Mouse (Mus musculus) gastrocnemius, postnatal 4 days (tissue): ENCODE data around the gene Adcy9. TPM values are rescaled to one million over a fixed set of nuclear protein-coding genes. Genes with fewer than 3 reads are reported as not detected.
A peak's percentile ranks its signal among the peaks of the same experiment; 100 is the strongest.
"Not testable (repeated sequence)": the region's sequence is repeated elsewhere in the genome, so short reads cannot be mapped to it uniquely, and the experiment has no call there.

Experiments
- DNase-seq, 2 experiments: peaks; one replicate each; pipeline ENCODE4 v3.0.0; 2021 to 2022; ENCODE audit warnings: low spot score in 2 of 2, mixed read lengths in 2 of 2
- total RNA-seq, 2 experiments: library from RNA; stranded (reverse); gene quantifications; 2 replicates each; pipeline ENCODE4 v1.2.3; 2021

Gene Adcy9
- total RNA-seq, 2 experiments from 2014 or later: 18.1 to 19.3 TPM

GRCm38 (mm10) chr16:4276621-4277020 lies 143.7 kb downstream of the Adcy9 start:
- DNase-seq: no peak

GRCm38 (mm10) chr16:4276151-4276550 lies 144.1 kb downstream of the Adcy9 start:
- no peak for DNase-seq

DNA sequence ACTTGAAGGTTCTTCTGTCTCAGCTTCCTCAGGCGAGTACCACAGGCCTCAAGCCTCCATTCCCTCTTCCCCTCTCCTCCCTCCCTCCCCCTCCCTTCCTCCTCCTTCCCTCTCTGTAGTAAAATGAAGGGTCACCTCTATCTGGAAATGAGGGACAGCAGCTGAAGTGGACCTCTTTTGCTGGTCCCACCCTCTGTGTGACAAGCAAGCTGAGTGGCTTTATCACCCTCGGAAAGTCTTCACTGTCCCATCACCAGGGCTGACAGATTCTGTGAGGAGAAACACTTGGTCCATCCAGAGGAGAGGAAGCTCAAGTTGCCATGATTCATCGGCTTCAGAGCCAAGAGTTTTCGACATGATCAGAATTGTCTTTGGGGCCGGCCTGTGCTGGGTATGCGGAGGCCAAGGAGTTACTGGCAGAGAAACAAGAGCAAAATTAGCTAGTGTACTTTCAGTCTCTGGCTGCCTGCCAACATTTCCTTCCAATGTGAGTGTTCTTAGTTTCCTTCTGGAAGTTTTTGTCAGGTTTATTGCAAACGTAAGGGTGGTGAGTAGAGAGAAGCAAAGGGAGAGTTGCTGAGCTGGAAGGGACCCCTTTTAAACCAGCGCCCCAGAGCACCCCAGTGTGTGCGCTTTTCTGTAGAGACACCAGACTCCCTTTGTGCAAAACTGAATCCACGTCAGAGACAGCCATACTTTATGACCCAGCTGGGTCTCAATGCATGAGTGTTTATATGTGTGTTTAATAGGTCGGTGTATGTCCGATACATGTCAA lies 146.4 kb downstream of the Adcy9 start:
- DNase-seq: peak; percentile 47 to 80

- no peak for DNase-seq
These were observed 148.0 kb downstream of the Adcy9 start for GRCm38 (mm10) chr16:4272254-4272653.

GRCm38 (mm10) chr16:4270911-4271310 lies 149.4 kb downstream of the Adcy9 start:
- DNase-seq: no peak

GRCm38 (mm10) chr16:4267857-4268666 lies 152.2 kb downstream of the Adcy9 start:
- DNase-seq: peak; percentile 79 to 90

- no peak for DNase-seq
These were observed 152.8 kb downstream of the Adcy9 start for GRCm38 (mm10) chr16:4267453-4267852.

- DNase-seq: no peak
These were observed 154.9 kb downstream of the Adcy9 start for GRCm38 (mm10) chr16:4265351-4265750.

DNA sequence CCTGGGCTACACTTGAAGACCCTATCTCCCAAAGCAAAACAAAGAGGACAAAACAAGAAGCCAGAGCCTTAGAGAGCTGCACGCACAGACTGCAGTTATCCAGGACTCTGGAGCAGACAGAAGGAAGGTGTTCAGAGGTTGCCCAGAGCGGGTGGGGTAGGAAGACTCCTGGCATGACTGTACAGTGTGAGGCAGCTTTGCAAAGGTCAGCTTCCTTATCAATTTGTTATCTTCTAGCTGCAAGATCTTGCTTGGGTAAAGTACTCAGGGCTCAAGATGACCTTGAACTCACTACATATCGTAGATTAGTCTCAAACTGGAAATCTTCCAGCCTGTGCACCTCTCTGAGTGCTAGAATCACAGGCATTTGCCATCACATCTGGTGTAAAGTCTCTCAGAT lies 156.8 kb downstream of the Adcy9 start:
- no peak for DNase-seq

DNA sequence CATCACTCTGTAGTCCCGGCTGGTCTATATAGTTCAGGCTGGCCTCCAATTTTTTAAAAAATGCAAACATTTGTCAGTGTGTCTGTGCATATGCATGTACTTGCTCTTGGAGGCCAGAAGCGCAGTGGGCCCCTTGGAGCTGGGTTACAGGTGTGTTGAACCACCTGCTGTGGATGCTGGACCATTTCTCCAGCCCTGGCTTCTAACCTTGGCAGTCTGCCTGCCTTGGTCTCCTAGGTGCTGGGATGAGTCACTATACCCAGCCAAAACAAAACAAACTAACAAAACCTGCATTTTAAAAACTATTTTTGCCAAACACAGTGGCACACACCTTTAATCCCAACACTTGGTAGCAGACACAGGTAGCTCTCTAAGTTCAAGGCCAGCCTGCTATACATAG lies 162.8 kb downstream of the Adcy9 start:
- DNase-seq: no peak

- DNase-seq: no peak
These were observed 171.5 kb downstream of the Adcy9 start for GRCm38 (mm10) chr16:4248791-4249190.

DNA sequence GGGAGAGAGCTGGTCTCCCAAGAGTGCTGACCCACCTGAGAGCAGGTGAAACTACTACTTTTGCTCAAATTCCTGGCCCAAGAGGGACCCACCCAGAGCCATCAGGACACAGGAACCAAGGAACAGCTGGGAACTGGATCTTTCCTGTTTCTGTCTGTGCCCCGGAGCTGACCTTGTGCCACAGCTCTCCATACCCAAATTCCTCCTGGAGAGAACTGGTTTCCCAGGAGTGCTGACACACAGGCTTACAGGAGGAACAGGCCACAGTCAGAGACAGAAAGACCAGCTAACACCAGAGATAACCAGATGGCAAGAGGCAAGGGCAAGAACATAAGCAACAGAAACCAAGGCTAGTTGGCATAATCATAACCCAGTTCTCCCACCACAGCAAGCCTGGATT lies 175.1 kb downstream of the Adcy9 start:
- not testable (repeated sequence) for DNase-seq

Other genes with a start within 250 kb of the Adcy9 start
- 10 to 100 TPM; 59.2 to 64.6 TPM for gene Crebbp, start 206.5 kb downstream of the Adcy9 start, total RNA-seq
- gene Srl, start 121.3 kb upstream of the Adcy9 start, total RNA-seq: 1,000 to 10,000 TPM; 1,069 to 1,086 TPM
- 10 to 100 TPM; 10.5 to 11.6 TPM for gene Tfap4, start 139.4 kb upstream of the Adcy9 start, total RNA-seq
- 10 to 100 TPM; 41.4 to 45.9 TPM for gene Glis2, start 174.2 kb upstream of the Adcy9 start, total RNA-seq
- 10 to 100 TPM; 77.1 TPM for gene Pam16, start 204.5 kb upstream of the Adcy9 start, total RNA-seq
- 10 to 100 TPM; 11.7 to 15.1 TPM for gene Vasn, start 219.4 kb upstream of the Adcy9 start, total RNA-seq
- gene Dnaja3, start 219.5 kb upstream of the Adcy9 start, total RNA-seq: 10 to 100 TPM; 61.8 to 62.1 TPM